Mouse (Mus musculus) lung, postnatal 14 days (tissue): Measurements from ENCODE around the gene Pfdn4.
"Not testable (repeated sequence)": the region's sequence is repeated elsewhere in the genome, so short reads cannot be mapped to it uniquely, and the experiment has no call there.

ENCODE experiments used
- DNase-seq: peaks from one replicate; pipeline ENCODE4 v3.0.0; 2021

Gene Pfdn4

DNA sequence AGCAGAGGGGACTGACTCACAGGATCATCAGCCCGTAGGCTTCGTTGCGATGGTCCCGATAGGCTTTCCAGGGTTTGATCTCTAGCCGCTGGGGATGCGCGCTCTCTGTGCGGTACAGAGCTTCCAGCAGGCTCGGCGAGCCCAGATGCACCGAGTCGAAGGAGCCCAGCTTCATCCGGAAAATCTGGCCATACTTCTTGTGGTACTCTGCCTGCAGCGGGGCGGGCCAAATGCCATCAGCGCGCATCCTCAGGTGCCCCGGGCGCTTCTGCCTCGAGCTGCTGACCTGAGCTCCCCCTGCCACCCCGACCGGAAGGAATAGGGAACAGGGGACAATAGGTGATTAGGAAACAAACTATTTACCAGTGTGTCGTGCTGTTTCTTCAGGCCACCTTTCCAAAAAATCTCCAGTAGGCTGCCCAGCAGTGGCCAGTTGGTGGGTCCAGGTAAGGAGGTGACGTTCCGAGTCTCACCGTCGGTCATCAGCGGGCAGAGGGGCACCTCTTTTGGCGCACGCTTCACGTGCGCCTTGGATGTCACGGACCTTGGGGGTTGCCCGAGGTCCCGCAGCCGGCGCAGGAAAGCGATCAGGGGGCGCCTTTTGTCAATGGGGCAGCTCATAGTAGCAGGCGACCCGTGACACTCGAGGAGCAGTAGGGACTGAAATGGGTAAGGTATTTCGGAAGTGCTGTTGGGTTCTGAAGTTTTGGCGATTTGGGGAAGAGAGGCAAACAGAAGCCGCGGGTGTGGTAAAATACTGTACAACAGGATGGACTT lies at the start of gene Pfdn4:
Gene Pfdn4, plus strand, starts transcription at position 275 of the 777 bp plus-strand sequence.
- DNase-seq, result no peak

DNA sequence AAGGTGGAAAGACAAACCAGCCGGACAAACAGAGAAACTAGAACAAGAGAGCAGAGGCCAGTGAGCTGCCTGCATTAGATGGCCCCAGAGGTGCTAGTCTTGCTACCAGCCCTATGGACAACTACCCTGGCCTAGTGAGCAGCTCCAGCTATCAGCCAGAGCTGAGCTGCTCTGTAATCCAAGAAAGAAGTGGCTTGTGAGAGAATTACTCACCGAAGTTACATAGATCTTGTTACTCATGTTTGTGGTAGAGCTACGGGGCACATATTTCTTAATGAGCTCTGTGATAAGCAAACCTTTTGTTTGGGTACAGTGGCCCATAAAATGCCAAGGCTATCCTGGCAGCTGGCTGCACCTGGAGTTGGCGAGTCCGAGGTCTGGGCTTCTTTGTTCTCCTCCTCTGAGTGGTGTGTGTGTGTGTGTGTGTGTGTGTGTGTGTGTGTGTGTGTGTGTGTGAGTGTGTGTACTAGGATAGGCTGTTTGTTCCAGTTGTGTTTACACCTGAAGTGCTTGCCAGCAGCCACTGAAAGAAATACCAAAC lies 49.3 kb upstream of the Pfdn4 start:
- DNase-seq, result no peak

DNA sequence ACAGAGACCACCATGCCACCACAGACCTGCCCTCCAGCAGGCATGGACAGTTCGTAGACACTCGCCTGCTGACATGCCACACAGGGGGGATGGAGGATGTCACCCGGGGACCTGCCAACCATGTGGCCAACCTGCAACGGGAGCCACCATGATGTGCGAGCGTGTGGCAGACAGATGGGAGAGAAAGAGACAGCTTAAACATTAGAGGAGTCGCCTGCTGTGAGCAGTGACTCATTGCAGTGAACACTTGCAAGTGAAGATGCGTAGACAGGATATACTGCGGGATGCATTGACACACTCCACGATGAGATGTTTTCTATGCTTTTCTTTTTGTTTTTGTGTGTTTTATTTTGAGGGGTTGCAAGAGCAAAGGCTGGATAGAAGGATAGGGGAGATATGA lies 48.6 kb upstream of the Pfdn4 start:
- no peak for DNase-seq

DNA sequence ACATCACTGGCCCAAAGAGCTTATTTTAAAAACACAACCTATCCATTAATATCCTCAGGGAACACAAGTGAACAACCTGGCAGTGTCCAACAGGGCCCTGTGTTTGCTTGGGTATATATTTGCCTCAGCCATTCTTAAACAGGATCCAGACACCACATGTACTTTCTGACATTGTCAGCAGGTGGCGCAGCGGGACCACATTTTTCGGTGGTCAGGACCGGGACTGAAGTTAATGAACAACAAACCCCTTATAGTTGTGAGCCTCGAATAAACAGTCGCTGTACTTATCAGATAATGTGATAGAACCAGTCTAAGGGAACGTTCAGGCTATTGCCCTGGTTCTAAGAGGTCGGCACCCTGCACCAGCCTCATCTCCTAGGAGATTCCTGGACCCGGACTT lies 45.3 kb upstream of the Pfdn4 start:
- peak; percentile 83 for DNase-seq

DNA sequence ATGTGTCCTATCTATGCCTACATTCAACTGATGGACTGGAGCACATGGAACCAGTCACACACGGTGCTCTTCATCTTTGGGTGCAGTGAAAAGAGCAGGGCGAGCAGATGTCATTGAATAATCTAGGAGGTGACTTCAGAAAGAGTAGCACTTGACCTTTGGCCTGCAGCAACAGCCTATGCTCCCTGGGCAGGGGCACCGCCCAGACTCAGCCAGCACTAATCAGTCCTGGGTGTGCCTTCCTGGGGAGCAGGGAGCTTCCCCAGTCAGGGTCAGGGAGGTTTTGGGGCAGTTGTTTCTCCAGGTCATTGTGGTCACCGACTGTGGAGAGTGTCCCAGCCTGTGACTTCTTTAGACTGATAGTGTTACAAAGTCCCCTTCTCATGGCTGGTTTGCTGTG lies 42.4 kb upstream of the Pfdn4 start:
- DNase-seq, result not testable (repeated sequence)

DNA sequence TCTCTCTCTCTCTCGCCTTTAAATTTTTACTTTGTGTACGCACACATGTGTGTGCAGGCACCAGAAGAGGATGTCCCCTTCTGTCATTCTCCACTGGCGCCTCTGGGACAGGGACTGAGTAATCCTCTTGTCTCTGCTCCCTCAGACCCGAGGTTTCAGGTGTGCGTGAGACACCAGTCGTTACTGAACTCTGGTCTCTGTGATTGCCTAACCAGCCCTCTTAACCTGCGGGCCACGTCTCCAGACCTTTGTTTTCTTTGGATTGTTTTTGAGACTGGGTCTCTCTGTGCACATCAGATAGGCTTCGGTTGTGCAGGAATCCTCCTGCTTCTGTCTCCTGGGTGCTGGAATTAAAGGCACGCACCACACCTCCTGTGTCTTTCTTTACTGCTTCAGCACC lies 37.0 kb upstream of the Pfdn4 start:
- no peak for DNase-seq

DNA sequence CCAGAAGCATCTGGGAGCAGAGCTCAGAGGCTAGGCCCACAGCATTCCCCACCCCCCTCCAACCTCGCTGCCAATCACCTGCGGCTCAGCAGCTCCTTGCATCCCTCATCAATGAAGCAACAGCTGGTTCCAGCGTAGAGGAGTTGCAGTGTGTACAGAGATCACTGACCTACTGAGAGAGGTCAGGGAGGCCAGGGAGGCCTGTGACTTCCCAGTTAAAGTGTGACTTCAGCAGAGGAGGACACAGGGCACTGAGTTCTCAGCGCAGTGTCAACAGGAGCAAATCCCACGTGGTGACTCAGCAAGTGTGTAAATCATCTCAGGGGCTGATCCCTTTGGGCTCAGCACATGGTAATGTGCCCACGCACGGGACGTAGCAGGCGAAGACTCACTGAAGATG lies 36.4 kb upstream of the Pfdn4 start:
- DNase-seq, result no peak

DNA sequence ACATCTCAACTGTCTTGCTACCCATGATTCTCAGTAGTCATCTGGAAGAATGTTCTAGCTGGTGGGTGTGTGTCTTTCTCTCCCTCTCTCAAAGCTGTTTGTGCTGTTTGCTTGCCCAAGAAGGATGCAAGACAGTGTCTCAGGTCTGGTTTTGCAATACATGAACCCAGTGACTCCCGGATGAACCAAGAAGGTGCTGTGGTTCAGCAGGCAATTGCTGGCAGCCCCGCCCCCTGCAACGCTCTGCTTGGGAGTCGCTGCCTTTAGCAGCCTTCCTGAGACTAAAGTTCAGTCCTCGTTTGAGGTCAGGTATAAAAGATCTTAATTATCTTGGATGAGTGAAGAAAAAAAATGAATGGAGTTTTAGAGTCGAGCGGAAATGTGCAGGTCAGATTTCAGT lies 34.6 kb upstream of the Pfdn4 start:
- no peak for DNase-seq

DNA sequence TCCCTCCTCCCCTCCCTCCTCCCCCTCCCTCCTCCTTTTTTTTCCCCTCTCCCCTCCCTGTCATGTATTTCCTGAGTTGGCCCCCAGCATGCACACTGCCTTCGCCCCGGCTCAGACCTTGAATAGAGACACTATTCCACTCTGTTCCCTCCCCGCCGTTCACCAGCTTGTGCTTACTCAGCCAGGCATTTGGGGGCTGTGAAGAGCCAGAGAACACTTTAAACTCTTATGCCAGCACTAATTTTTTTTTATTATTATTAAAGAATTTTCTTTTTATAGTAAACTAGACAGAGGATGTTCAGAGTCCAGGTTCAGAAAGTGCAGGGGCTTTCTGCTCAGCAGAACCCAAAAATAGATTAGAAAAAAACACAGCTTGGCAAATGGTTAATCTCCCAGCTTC lies 31.4 kb upstream of the Pfdn4 start:
- DNase-seq, result no peak

DNA sequence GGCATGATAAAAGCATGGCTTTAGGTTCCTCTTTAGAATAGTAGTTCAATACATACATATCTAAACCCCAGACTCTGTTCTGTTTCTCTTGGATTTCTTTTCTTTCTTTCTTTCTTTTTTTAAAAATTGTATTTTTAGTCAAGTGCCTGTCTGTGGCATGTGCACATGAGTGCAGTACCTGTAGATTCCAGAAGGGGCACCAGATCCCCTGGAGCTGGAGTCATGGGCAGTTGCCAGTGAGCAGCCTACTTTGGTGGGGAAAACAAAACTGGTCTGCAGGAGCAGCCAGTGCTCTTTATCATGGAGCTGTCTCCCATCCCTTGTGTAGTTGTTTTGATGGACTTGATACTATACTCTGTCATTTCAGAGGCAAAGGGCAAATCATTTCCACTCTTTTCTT lies 28.2 kb upstream of the Pfdn4 start:
- DNase-seq, result peak; percentile 10

DNA sequence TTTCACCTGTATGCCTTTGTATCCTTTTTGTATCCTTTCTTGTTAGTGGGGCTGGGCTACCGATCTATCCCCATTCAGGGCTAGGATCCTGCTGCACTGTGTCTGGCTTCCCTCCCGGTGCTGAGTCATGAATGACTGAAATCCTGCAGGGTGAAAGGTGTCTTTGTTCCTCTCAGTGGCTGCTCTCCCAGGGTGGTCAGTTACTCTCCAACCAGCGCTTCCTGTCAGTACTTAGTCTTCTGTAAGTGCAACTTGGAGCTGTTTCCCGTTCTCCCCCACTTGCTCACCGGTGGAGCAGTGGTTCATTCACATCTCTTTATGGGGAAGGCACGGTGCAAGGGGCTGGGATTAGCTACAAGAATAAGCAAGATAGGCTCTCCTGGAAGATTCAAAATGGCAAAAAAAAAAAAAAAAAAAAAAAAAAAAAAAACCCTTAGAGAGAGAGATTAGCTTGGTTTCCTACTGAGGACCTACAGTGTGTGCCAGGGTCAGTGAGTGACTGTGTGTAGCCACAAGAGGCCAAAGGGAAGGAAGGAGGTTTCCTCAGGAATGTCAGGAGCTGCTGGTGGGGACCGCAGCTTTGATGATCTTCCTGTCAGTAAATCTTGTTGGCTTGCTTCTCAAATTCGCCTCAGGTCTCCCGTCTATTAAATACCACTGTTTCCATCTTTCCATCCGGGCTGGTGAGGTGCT lies 26.5 kb upstream of the Pfdn4 start:
- DNase-seq, result peak; percentile 25

DNA sequence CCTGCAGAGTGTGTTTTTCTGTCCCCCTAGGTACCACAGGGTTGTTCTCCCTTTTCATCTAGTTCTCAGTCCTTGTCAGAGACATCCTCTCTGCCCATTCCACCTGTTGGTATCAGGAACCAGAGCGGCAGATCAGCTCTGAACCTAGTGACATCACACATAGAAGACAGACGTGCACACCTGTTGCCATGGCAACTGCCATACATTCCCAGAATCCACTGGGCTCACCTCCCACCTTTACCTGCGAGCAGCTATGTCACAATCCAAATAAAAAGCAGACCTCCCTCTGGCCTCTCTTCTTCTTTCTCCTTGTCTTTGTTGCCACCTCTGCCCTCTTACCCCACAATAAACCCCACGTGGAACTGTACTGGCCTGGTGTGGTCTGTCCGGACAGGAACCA lies 25.6 kb upstream of the Pfdn4 start:
- DNase-seq, result no peak

DNA sequence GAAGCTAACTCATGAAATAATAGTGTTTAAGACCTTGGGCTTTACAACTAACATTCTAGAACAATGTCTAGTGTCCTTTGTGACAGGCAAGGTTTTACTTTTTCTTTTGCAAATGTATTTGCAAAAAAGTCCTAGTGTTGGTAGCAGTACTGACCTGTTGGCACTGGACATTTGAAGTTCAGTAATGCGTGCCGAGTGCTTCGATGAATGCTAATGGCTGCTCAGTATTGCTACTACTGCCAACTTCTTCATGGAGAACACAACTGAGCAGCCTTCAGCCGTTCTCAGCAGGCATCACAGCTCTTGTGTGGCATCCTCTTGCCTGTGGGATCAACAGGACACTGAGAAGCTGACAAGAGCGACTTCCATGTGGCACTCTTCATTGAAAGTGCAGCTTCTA lies 22.1 kb upstream of the Pfdn4 start:
- DNase-seq, result no peak

DNA sequence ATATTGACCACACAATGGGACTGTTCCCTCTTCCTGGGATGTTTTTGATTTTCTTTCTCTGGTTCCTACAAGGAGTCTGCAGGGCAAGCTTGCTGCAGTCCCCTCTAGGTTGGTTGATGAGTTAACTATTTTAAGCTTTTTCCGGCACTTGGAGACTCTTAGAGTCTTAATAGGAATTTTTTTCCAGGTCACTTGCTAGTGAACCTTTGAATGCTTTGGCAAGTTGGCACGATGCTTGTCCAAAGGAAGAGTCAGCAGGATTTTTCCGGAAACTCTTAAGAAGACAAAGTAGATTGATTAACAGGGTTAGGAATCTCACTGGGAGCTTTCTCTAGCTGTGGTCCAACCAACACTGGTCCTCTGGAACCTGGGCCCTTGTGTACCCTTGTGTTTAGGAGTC lies 21.1 kb upstream of the Pfdn4 start:
- DNase-seq, result no peak

DNA sequence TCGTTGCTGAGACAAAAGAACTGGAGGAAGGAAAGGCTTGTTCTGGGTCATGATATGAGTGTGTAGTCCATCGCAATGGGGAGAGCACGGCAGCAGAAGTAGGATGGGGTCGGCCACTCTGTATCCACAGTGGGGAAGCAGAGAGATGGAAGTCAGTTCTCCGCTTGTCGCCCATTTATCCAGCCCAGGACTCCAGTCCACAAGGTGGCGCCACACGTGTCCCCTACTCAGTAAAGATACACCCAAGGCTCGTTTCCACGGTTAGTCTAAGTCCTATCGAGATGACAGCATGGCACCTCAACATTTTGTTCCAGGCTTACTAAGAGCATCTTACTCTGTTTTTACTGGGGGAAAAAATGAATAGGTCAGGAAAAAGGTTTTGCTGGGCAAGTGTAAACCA lies 20.0 kb upstream of the Pfdn4 start:
- peak; percentile 53 for DNase-seq

DNA sequence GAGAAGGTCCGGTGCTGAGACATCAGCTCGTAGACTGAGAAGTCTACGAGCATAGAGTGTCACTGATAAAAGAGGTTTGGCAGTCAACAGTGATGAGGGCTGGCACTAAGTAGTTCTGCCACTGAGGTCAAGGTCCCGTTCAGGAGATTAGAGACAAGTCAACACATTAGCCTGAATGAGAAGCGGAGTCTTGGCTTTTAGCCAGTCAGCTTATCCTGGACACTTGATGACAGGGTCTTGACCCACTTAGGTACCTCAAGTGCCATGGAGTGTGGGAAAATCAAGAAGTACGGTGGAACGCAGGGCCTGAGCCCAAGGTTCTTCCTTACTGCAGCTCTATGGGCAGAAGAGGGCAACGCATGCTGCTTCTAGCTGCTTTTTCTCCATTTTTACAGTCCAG lies 19.6 kb upstream of the Pfdn4 start:
- DNase-seq, result no peak

DNA sequence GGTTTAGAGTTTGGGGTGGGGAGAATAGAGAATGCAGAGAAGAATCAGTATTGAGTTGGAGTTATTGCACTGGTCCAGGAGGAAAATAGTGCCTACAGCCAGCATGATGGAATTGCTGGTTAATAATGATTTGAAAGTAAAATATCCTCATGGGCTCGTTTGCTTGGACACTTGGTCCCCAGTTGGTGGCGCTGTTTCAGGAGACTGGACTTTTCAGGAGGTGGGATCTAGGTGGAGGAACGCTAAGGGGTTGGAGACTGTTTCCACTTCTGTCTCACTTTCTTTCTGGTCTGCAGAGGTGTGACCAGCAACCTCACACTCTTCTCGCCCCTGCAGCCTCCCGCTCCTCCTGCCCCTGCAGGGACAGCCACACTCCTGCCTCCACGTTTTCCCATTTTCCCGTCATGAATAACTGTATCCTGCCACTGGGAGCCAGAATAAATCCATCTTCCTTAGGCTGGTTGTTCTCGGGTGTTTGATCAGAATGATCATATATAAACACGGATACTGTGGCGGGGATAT lies 14.1 kb upstream of the Pfdn4 start:
- DNase-seq, result no peak

DNA sequence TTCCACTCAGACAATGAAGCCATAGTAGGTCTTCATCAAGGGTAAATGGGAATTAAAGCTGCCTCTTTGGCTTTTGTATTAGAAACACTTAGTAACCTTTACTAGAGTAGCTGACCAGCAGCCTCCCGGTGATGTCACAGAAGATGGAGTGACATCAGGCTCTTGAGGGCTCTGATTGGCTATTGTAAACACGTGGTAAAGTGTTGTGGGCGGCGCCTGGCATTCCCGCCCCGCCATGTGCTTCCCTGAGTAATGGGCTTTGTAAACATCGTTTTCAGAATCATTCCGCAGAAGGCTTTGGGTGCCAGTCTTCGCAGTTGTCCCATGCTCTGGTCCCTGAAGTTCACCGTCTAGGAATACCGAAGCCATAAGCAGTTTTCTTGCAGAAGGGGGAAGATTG lies 12.3 kb upstream of the Pfdn4 start:
- DNase-seq, result no peak

DNA sequence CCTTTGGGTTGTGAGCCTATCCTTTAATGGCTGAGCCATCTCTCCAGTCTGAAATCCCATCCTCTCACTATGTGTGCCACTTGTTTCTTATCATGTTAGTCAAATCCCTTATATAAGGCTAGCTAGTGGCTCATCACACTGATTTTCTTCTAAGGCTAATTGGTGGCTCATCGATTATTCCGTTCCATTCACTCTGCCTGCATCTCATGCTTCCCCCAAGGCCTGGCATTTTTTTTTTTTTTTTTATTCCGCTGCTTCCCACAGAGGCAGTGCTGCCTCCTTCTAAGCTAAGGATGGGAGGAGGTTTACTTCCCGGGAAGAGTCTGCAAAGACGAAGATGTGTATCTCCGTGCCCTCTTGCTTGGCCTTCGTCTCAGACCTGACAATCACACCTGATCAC lies 9.0 kb upstream of the Pfdn4 start:
- no peak for DNase-seq

DNA sequence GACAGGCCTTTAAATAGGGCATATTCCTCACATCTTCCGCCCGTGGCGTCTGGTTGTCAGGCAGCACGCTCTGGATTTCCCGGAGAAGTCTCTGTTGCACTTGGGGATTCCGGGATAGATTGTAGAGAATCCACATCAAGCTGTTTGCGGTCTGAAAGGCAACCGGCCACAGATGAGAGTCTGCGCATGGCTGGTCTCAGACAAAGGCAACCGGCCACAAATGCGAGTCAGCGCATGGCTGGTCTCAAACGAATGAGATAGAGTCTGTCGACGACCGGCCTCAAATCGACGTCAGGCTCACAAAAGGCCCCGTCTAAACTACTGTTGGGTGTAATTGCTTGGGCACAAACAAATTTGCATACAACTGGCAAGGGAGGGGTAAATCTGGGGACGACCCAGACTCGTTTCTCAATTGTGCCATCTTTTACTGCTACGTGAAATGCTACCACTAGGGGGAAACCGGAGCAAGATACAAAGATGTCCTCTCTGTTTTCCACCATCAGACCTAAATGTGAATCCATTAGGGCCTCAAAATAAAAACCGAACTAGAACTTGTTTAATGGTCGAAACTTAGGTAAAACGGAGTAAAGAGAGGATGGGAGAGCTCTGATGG lies 8.2 kb upstream of the Pfdn4 start:
- DNase-seq, result peak; percentile 34

DNA sequence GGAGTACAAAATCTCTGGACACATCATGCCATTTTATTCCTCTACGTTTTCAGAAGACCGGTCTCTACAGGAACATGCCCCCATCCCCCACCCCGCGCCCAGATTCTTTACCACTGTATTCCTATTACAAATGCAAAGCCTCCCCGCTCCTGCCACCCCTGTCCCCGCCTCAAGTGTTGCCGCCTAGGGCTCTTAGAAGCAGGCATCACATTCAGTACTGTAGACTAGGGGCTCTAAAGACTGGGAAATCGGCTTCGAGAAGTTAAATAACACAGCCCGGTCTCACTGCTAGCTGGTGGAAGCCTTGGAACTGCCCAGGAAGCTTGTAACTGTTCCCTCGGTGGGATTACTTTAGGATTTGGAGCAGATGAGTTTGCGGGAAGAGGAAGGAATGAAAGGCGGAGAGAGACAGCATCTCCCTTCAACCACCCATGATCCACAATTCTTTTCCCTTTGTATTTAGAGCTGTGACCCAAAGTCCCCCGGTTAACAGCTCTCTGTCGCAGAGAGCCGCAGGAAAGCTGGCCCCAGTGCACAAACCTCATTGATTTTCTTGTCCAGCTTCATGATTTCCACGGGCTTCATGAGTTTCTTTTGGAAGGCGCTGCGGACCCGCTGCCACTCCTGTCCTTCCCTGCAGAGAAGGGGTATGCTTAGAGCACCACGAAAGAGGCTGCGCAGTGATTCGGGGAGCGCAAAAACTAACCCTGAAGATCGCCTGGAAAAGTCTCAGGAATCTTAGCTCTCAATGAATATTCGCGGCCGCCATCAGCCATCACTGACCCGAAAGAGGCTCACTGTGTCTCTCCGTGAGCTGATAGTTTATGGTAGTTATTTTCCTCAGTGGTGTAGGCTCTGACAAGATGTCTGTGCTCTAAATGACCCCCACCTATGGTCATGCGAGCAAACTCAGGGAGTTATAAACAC lies 1.2 kb upstream of the Pfdn4 start:
- DNase-seq, result no peak

DNA sequence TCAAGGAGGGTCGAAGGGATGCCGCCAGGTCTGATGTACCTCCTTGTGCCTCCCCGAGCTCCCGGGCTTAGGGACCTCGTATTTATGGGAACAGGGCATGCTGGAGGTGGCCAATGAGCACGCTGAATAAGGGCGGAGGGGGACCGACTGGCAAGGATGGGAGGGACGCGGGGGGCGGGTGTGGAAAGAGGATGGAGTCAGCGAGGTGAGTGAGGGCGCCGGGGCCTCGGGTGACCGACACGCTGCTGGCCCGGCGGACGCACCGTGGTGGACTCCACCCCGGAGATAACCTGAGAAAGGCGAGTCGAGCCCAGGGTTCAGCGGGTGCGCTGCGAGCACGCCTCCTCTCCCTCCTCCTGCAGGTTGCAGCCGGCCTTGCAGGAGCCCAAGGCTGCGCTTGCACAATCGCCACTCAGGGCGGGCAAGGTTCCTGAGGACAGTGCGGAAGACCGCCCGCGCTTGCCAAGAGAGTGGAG lies 901 bp downstream of the Pfdn4 start, which contains the start of gene Cyp24a1:
Gene Cyp24a1, minus strand, starts transcription at position 55 of the 476 bp plus-strand sequence.
- peak; percentile 66 for DNase-seq
